Mouse (Mus musculus): ENCODE results near the gene Slc43a3. TPM values are rescaled to one million over a fixed set of nuclear protein-coding genes. Genes with fewer than 3 reads are reported as not detected.

Gene Slc43a3
- total and polyA plus RNA-seq, 3 experiments: 90.6 to 91.5 TPM; not detected in 1

DNA sequence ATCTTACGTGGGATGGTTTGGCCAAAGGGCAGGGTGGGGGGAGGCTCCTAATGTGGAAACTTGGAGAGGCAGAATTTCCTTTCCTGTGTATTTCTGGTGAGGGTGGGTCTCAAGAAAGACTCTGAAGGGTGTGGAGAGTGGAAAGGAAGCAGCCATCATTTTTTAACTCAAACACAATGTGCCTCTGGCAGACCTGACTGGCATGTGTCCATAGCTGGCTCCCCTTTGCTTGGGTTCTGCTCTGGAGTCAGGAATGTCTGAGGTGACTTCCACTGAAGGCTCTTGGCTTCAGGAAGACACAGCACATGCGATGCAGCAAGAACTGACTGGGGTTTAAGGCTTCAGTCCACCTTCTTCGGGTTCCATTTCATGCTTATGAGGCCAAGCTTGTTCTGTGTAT, 21.0 kb upstream of the Slc43a3 start:
- no peak overlapping the region for H3K4me3 ChIP-seq (ENCODE audit: control insufficient read depth in 1 of 2, insufficient read depth in 1 of 2, low read depth in 2 of 2, low read length in 2 of 2)
- H3K9me3 ChIP-seq (replicated peaks; ENCODE audit: insufficient read depth, low read length): no peaks in the 10 kb centered on the region
- no peaks in the 10 kb centered on the region for H3K79me2 ChIP-seq (ENCODE audit: control insufficient read depth, insufficient read depth, low read length, poor library complexity)
- no peak overlapping the region for H3K27ac ChIP-seq (ENCODE audit: control insufficient read depth, low read depth, low read length)
- peaks cover 0 to 3% of the 10 kb centered on the region in 2 experiments; a peak in 2 of 4 replicates for H3K27me3 ChIP-seq (ENCODE audit: control insufficient read depth in 1 of 2, insufficient read depth in 2 of 2, low read length in 2 of 2)
- no peak for TF ChIP-seq GABPA (IDR thresholded peaks at IDR 0.05; ENCODE audit: low read depth, low read length)
- TF ChIP-seq HCFC1 (IDR thresholded peaks at IDR 0.05; ENCODE audit: low read depth, low read length): no peak
- no peak for TF ChIP-seq POLR2AphosphoS2 (IDR thresholded peaks at IDR 0.05; ENCODE audit: low read length)
- TF ChIP-seq USF1 (IDR thresholded peaks at IDR 0.05; ENCODE audit: low read depth, low read length): no peak
- TF ChIP-seq GATA1 (IDR thresholded peaks at IDR 0.05; ENCODE audit: low read depth, low read length): no peak
- TF ChIP-seq MAX (IDR thresholded peaks at IDR 0.05; ENCODE audit: low read length): no peak
- no peak for TF ChIP-seq MYB (IDR thresholded peaks at IDR 0.05; ENCODE audit: low read depth, low read length)
- TF ChIP-seq JUND (IDR thresholded peaks at IDR 0.05; ENCODE audit: low read depth, low read length): no peak
- TF ChIP-seq KAT2A (conservative IDR thresholded peaks at IDR 0.05; ENCODE audit: low read depth, low read length): no peak
- TF ChIP-seq MAZ (IDR thresholded peaks at IDR 0.05; ENCODE audit: low read depth, low read length): no peak
- TF ChIP-seq MEF2A (IDR thresholded peaks at IDR 0.05; ENCODE audit: extremely low read depth, insufficient replicate concordance, low read depth, low read length, poor library complexity, severe bottlenecking): no peak
- no peak for TF ChIP-seq TAL1 (IDR thresholded peaks at IDR 0.05; ENCODE audit: low read length)
- TF ChIP-seq TCF12 (IDR thresholded peaks at IDR 0.05; ENCODE audit: low read depth, low read length): no peak
- TF ChIP-seq CHD2 (IDR thresholded peaks at IDR 0.05; ENCODE audit: low read length): no peak
- H3K9ac ChIP-seq (ENCODE audit: control insufficient read depth, low read depth, low read length, poor library complexity, severe bottlenecking): no peak overlapping the region
- no peaks in the 10 kb centered on the region for H3K36me3 ChIP-seq (ENCODE audit: control insufficient read depth in 1 of 2, insufficient read depth in 2 of 2, low read length in 2 of 2)
- DNase-seq (ENCODE audit: low read depth, low spot score): no peak
- H3K4me1 ChIP-seq (ENCODE audit: control insufficient read depth in 1 of 2, insufficient read depth in 2 of 2, low read length in 2 of 2): no peaks in the 10 kb centered on the region

DNA sequence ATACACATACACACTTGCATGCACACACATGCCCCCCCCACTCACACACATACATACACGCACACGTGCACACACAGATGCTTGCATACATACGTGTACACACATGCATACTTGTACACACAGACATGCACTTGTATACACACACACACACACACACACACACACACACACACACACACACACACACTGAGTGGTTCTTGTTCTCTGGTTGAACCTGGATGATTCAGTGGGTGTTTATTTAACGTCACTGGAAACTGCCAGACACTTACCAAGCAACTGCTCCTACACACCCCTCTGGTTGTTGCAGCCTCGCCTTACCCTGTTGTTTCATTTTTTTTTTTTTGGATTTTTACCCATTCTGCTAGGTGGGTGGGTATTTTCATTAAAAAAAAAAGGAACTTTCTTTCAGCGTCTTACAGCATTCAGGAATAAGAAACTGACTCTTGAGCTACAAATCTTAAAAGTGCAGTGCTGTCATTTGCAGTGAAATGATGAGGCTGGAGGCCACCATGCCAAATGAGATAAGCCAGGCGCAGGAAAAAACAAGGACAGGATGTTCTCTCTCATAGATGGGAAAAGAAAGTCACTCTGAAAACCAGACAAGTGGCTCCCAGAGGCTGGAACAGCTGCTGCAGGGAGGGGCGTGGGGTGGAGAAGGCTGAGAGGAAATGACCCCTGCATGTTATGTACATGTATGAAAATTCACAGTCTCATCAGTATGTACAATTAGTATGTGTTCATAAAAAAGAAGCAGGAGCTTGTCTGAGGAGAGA, 19.6 kb upstream of the Slc43a3 start:
- Histone ChIP-seq H3K27me3 (ENCODE audit: control insufficient read depth in 1 of 2, insufficient read depth in 2 of 2, low read length in 2 of 2) (peaks cover 0 to 3% of the 10 kb centered on the region in 2 experiments; a peak in 2 of 4 replicates), H3K9ac (ENCODE audit: control insufficient read depth, low read depth, low read length, poor library complexity, severe bottlenecking) (no peak overlapping the region), H3K9me3 (replicated peaks; ENCODE audit: insufficient read depth, low read length) (no peaks in the 10 kb centered on the region), H3K79me2 (ENCODE audit: control insufficient read depth, insufficient read depth, low read length, poor library complexity) (no peaks in the 10 kb centered on the region), H3K4me1 (ENCODE audit: control insufficient read depth in 1 of 2, insufficient read depth in 2 of 2, low read length in 2 of 2) (no peaks in the 10 kb centered on the region), H3K27ac (ENCODE audit: control insufficient read depth, low read depth, low read length) (no peak overlapping the region), H3K36me3 (ENCODE audit: control insufficient read depth in 1 of 2, insufficient read depth in 2 of 2, low read length in 2 of 2) (no peaks in the 10 kb centered on the region), H3K4me3 (ENCODE audit: control insufficient read depth in 1 of 2, insufficient read depth in 1 of 2, low read depth in 2 of 2, low read length in 2 of 2) (no peak overlapping the region)
- no peak for DNase-seq (ENCODE audit: low read depth, low spot score)
- no peak for TF ChIP-seq ZKSCAN1 (IDR thresholded peaks at IDR 0.05; ENCODE audit: low read depth, low read length)
- no peak for TF ChIP-seq ZMIZ1 (IDR thresholded peaks at IDR 0.05; ENCODE audit: low read depth, low read length)
- no peak for TF ChIP-seq MEF2A (IDR thresholded peaks at IDR 0.05; ENCODE audit: extremely low read depth, insufficient replicate concordance, low read depth, low read length, poor library complexity, severe bottlenecking)
- TF ChIP-seq EP300 (IDR thresholded peaks at IDR 0.05; ENCODE audit: low read depth in 1 of 2, low read length in 2 of 2): no peak
- no peak for TF ChIP-seq SMC3 (IDR thresholded peaks at IDR 0.05; ENCODE audit: low read depth, low read length)
- no peak for TF ChIP-seq KAT2A (conservative IDR thresholded peaks at IDR 0.05; ENCODE audit: low read depth, low read length)
- no peak for TF ChIP-seq NRF1 (IDR thresholded peaks at IDR 0.05; ENCODE audit: insufficient read depth, low read depth, low read length, poor library complexity, severe bottlenecking)
- TF ChIP-seq POLR2AphosphoS2 (IDR thresholded peaks at IDR 0.05; ENCODE audit: low read length): no peak
- TF ChIP-seq NELFE (IDR thresholded peaks at IDR 0.05; ENCODE audit: low read depth, low read length): no peak
- no peak for TF ChIP-seq POLR2A (IDR thresholded peaks at IDR 0.05; ENCODE audit: control insufficient read depth in 1 of 2, insufficient read depth in 1 of 2, low read depth in 1 of 2, low read length in 2 of 2, poor library complexity in 1 of 2)
- TF ChIP-seq RAD21 (IDR thresholded peaks at IDR 0.05; ENCODE audit: low read depth, low read length): no peak
- no peak for TF ChIP-seq SIN3A (IDR thresholded peaks at IDR 0.05; ENCODE audit: low read length)
- TF ChIP-seq ETS1 (IDR thresholded peaks at IDR 0.05; ENCODE audit: low read depth, low read length): no peak
- TF ChIP-seq MAX (IDR thresholded peaks at IDR 0.05; ENCODE audit: low read length): no peak
- no peak for TF ChIP-seq JUND (IDR thresholded peaks at IDR 0.05; ENCODE audit: low read depth, low read length)
- TF ChIP-seq USF1 (IDR thresholded peaks at IDR 0.05; ENCODE audit: low read depth, low read length): no peak
- TF ChIP-seq TBP (IDR thresholded peaks at IDR 0.05; ENCODE audit: low read depth, low read length): no peak
- no peak for TF ChIP-seq ELF1 (IDR thresholded peaks at IDR 0.05; ENCODE audit: low read depth, low read length)
